Mouse (Mus musculus) lung, embryonic 16.5 days (tissue): Measurements from ENCODE around the gene Nwd2. TPM values are rescaled to one million over a fixed set of nuclear protein-coding genes. Genes with fewer than 3 reads are reported as not detected.
A peak's percentile ranks its signal among the peaks of the same experiment; 100 is the strongest.

Experiments
- ATAC-seq: fragments of 200-750 bp; cut with Nextera tagmentation; 2 replicates; pipeline ENCODE4 v1.8.0; 2017; ENCODE audit warnings: low read depth, mild to moderate bottlenecking, moderate library complexity
- H3K27ac ChIP-seq: fragments of 300-500 bp; sonication (generic); 2 replicates; pipeline ENCODE4 v1.5.1; 2014; ENCODE audit warnings: mild to moderate bottlenecking, control low read depth, low read length
- H3K27me3 ChIP-seq: fragments of 300-500 bp; sonication (generic); 2 replicates; pipeline ENCODE4 v1.6.1; 2014; ENCODE audit warnings: low read depth, low read length, mixed read lengths; ENCODE audit not compliant: control insufficient read depth, insufficient read depth
- H3K36me3 ChIP-seq: fragments of 300-500 bp; sonication (generic); 2 replicates; pipeline ENCODE4 v1.6.1; 2014; ENCODE audit warnings: low read length; ENCODE audit not compliant: control insufficient read depth, insufficient read depth
- H3K4me1 ChIP-seq: fragments of 300-500 bp; sonication (generic); replicated peaks from 2 replicates; pipeline ENCODE4 v1.6.1; 2014; ENCODE audit warnings: low read length, mixed read lengths; ENCODE audit not compliant: control insufficient read depth, insufficient read depth
- H3K4me2 ChIP-seq: fragments of 300-500 bp; sonication (generic); 2 replicates; pipeline ENCODE4 v1.6.1; 2014; ENCODE audit warnings: low read depth, low read length, control low read depth
- H3K4me3 ChIP-seq: fragments of 300-500 bp; sonication (generic); 2 replicates; pipeline ENCODE4 v1.5.1; 2014; ENCODE audit warnings: mild to moderate bottlenecking, low read length, control low read depth
- H3K9ac ChIP-seq: fragments of 300-500 bp; sonication (generic); 2 replicates; pipeline ENCODE4 v1.6.1; 2014; ENCODE audit warnings: low read length, control low read depth
- H3K9me3 ChIP-seq: fragments of 300-500 bp; sonication (generic); 2 replicates; pipeline ENCODE4 v1.6.1; 2016; ENCODE audit warnings: low read length; ENCODE audit not compliant: control insufficient read depth
- WGBS: fragments of 180-500 bp; shearing (Covaris S2); extraction: QIAGEN DNeasy Blood & Tissue Kit; methylation state at CpG from one replicate; pipeline ENCODE4 v1.1.7; 2014; 5-methylcytosine and 5-hydroxymethylcytosine counted together
- polyA plus RNA-seq: library from polyadenylated mRNA; unstranded; fragments of >200 nt; fragmentation: Nextera tagmentation; extraction: Ambion mirVana; gene quantifications from 2 replicates; pipeline ENCODE4 v1.2.1, GENCODE M21; 2015

The Nwd2 gene
- polyA plus RNA-seq, 1 experiment from 2014 or later = 0.15 TPM

- ATAC-seq = no peak
- no peaks in the 10 kb centered on the region for H3K27me3 ChIP-seq
- no peaks in the 10 kb centered on the region for H3K9me3 ChIP-seq
- 42% methylated on average over 4 of the region's 4 CpGs for WGBS
- no peak overlapping the region for H3K4me2 ChIP-seq
- peaks cover 16% of the 10 kb centered on the region for H3K4me1 ChIP-seq
- H3K27ac ChIP-seq = peak overlapping the region; percentile 53
- H3K4me3 ChIP-seq = no peak overlapping the region
- H3K36me3 ChIP-seq = no peaks in the 10 kb centered on the region
- no peak overlapping the region for H3K9ac ChIP-seq
Observed at GRCm38 (mm10) chr5:63831054-63831453, 182.2 kb downstream of the Nwd2 start.

- H3K4me3 ChIP-seq = no peak overlapping the region
- H3K27me3 ChIP-seq = no peaks in the 10 kb centered on the region
- H3K27ac ChIP-seq = no peak overlapping the region
- no peaks in the 10 kb centered on the region for H3K36me3 ChIP-seq
- peaks cover 5% of the 10 kb centered on the region; the same call in 1 of the 2 replicates for H3K4me1 ChIP-seq
- H3K9me3 ChIP-seq = no peaks in the 10 kb centered on the region
- H3K9ac ChIP-seq = no peak overlapping the region
- 58% methylated on average over 5 of the region's 5 CpGs for WGBS
- no peak for ATAC-seq
- no peak overlapping the region for H3K4me2 ChIP-seq
Observed at GRCm38 (mm10) chr5:63833955-63834354, 185.1 kb downstream of the Nwd2 start.

GRCm38 (mm10) chr5:63834435-63834834 lies 185.5 kb downstream of the Nwd2 start:
- no peak for ATAC-seq
- no peaks in the 10 kb centered on the region for H3K9me3 ChIP-seq
- WGBS = 74% methylated on average over 3 of the region's 3 CpGs
- H3K36me3 ChIP-seq = no peaks in the 10 kb centered on the region
- H3K9ac ChIP-seq = no peak overlapping the region
- H3K4me3 ChIP-seq = no peak overlapping the region
- H3K27ac ChIP-seq = no peak overlapping the region
- H3K4me2 ChIP-seq = no peak overlapping the region
- peaks cover 5% of the 10 kb centered on the region; the same call in 1 of the 2 replicates for H3K4me1 ChIP-seq
- no peaks in the 10 kb centered on the region for H3K27me3 ChIP-seq

DNA sequence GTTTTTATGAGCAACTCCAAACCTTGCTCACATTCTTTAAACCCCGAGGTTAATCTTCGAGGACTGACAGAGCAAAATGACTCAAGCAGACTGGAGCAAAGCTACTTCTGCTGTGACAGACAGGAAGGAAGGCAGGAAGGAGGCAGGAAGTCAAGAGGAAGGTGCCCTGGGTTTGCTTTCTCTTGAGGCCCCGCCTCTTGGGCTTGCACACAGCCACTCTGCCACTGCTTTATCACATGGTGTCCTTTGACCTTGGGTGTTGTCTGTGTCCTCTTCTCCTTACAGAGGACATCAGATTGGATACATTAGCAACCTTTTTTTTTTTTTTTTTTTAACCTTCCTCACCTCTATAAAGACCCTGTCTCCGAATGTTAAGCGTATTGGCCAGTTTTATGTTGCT lies 188.2 kb downstream of the Nwd2 start:
- Histone ChIP-seq H3K4me3 (no peak overlapping the region), H3K4me2 (no peak overlapping the region), H3K36me3 (no peaks in the 10 kb centered on the region), H3K9me3 (no peaks in the 10 kb centered on the region), H3K27me3 (no peaks in the 10 kb centered on the region), H3K4me1 (no peaks in the 10 kb centered on the region; the same call in 1 of the 2 replicates), H3K9ac (no peak overlapping the region), H3K27ac (no peak overlapping the region)
- ATAC-seq = no peak
- whole genome bisulfite sequencing = 58% methylated on average over 5 of the region's 5 CpGs

GRCm38 (mm10) chr5:63837851-63838250 lies 188.9 kb downstream of the Nwd2 start:
- WGBS = 86% methylated on average over 2 of the region's 2 CpGs
- ATAC-seq = no peak
- Histone ChIP-seq H3K36me3 (no peaks in the 10 kb centered on the region), H3K4me1 (no peaks in the 10 kb centered on the region; the same call in 1 of the 2 replicates), H3K27me3 (no peaks in the 10 kb centered on the region), H3K9me3 (no peaks in the 10 kb centered on the region), H3K9ac (no peak overlapping the region), H3K4me3 (no peak overlapping the region), H3K4me2 (no peak overlapping the region), H3K27ac (no peak overlapping the region)

DNA sequence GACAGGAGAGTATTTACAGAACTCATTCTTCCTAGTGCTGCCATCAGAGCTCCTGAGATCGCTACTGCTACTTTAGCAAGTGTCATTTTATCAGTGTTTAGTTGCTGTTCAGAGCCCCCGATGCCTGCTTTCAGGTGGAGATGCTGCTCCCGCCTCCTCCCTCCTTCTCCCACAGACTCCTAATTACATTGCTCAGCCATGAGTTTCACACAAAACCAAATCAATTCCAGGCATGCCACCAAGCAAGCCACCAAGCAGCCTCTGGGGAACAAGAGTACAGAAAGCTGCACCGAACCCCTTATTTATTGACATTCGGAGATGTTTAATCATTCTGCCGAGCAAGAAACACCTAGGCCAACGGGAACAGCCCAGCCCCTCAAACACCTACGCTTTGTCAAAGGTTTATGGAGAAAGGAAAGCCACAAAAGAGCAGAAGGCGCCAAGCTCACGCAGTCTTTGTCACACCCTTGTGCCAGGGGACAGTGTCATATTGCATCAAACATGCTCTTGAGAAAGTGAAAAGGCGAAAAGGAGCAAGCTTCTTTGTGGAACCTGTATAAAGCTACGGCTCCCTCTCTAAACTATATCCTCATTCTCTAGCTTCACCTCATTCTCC lies 191.0 kb downstream of the Nwd2 start:
- Histone ChIP-seq H3K36me3 (no peaks in the 10 kb centered on the region), H3K9me3 (no peaks in the 10 kb centered on the region), H3K27ac (no peak overlapping the region), H3K27me3 (no peaks in the 10 kb centered on the region), H3K4me2 (no peak overlapping the region), H3K9ac (no peak overlapping the region), H3K4me1 (no peaks in the 10 kb centered on the region; the same call in 1 of the 2 replicates), H3K4me3 (no peak overlapping the region)
- ATAC-seq = no peak
- WGBS = 42% methylated on average over 12 of the region's 12 CpGs

DNA sequence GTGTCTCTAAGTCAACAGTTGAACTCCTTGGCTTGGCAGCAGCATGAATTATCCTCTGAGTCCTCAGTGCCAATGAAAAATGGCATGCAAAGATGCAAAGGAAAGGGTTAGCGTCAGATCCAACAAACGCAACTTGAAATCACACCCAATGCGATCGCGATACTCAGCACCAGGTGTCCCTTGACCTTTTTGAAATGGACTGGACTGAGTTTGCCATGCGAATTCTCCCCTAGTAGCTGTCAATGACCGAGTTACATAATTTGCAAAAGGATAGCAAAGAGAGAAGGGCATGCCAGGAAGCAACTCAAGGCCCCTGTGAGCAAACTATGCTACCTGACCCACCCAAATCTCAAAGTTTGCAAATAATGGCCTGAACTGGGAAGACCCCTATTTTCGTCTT lies 198.2 kb downstream of the Nwd2 start:
- Histone ChIP-seq H3K4me1 (no peaks in the 10 kb centered on the region; the same call in 1 of the 2 replicates), H3K36me3 (no peaks in the 10 kb centered on the region), H3K4me3 (no peak overlapping the region), H3K27me3 (no peaks in the 10 kb centered on the region), H3K9me3 (no peaks in the 10 kb centered on the region), H3K9ac (no peak overlapping the region), H3K27ac (no peak overlapping the region), H3K4me2 (no peak overlapping the region)
- WGBS = 90% methylated on average over 8 of the region's 8 CpGs
- ATAC-seq = no peak

DNA sequence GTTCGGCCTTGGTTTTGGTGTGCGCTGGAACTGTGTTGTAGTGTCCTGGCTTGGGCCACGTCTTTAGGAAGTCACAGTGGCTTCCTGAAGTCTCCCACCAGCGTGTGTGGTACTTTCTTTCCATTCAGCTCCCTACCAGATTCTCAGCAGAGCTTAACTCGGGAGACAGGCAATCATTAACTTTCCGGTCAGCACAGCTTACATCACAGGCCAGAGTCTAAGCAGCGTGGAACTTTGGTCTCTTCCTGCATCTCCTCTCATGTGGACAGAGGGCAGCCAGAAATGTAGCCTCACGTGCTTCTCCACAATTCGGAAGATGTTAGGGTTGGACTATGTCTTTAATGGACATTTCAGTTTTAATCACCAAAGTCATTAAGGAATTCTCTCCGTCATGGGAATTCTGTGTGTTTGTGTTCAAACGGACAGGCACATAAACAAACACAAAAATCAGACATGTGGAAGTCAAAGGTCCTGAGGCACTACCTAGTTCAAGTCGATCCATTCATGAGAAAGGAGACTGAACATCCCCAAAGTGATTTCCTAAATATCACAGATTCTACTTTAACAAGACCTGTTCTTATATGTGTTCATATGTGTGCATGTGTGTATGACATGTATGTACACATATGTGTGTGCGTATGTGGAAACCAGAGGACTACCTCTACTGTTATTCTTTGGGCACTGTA lies 198.8 kb downstream of the Nwd2 start:
- Histone ChIP-seq H3K27ac (no peak overlapping the region), H3K27me3 (no peaks in the 10 kb centered on the region), H3K4me2 (no peak overlapping the region), H3K9ac (no peak overlapping the region), H3K4me3 (no peak overlapping the region), H3K9me3 (no peaks in the 10 kb centered on the region), H3K36me3 (no peaks in the 10 kb centered on the region), H3K4me1 (no peaks in the 10 kb centered on the region)
- ATAC-seq = no peak
- 63% methylated on average over 13 of the region's 13 CpGs for WGBS

GRCm38 (mm10) chr5:63858901-63859300 lies 210.0 kb downstream of the Nwd2 start:
- no peak overlapping the region for H3K4me3 ChIP-seq
- H3K27ac ChIP-seq = no peak overlapping the region
- H3K4me2 ChIP-seq = no peak overlapping the region
- no peaks in the 10 kb centered on the region for H3K4me1 ChIP-seq
- ATAC-seq = no peak
- H3K9me3 ChIP-seq = no peaks in the 10 kb centered on the region
- H3K9ac ChIP-seq = no peak overlapping the region
- H3K36me3 ChIP-seq = no peaks in the 10 kb centered on the region
- H3K27me3 ChIP-seq = no peaks in the 10 kb centered on the region
- WGBS = 77% methylated on average over 8 of the region's 8 CpGs
